In the genomic region with DNA sequence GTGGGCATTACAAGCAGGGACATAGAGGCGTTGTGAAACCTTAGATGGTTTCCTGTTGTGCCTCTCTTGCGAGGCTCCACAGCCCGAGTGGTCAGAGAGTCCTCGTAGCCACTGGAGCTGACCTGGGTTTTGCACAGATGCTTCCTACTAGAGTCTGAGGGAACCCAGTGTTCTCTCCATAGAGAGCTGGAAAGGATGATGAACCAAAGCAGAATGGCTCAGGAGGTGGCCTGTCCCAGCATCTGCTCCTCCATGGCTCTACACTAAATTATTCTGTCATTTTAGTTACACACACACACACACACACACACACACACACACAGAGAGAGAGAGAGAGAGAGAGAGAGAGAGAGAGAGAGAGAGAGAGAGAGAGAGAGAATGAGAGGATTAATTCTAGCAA, we compare ENCODE assay signal across 15 mouse cellular contexts. TPM values are rescaled to one million over a fixed set of nuclear protein-coding genes. Genes with fewer than 3 reads are reported as not detected.
A peak's percentile ranks its signal among the peaks of the same experiment; 100 is the strongest.
DNase-seq lines count a peak whose midpoint lies in the region.
"Had no signal": no experiment of that assay in that cellular context is flagged by ENCODE, and none has a peak within 500 bp of the region (broad histone marks: within the 10 kb centered on the region; RNA-seq: fewer than 3 reads in every experiment).

No protein-coding gene starts in this region.

- intact Hi-C loops in left cerebral cortex, postnatal 25 days (cut with DNase I): no loop called here

- DNase-seq in cerebellum, adult 11 months: peak; percentile 39
- no peak for DNase-seq in cerebellum, adult 8-10 months
- DNase-seq in cerebellum, adult 11-12 months: peak; percentile 60
- DNase-seq in cerebellum, postnatal 10 days: peak; percentile 46 to 60
- no peak for DNase-seq in neural tube, embryonic 10.5 days (ENCODE audit: extremely low spot score, low spot score)
- DNase-seq in left cerebral cortex, postnatal 25 days (ENCODE audit: low spot score in 2 of 2): no peak
- DNase-seq in kidney, adult 9 months: no peak
- DNase-seq: adrenal gland, postnatal 14 days; gastrocnemius, postnatal 10 days; heart, adult 2 months; heart, postnatal 14 days had no signal

RNA-seq across cellular contexts. Expression of gene Pla2g4d, which starts 3.4 kb away (rescaled TPM):
- total RNA-seq in left cerebral cortex, postnatal 25 days (2021): not detected
- total RNA-seq: adrenal gland, postnatal 14 days; gastrocnemius, postnatal 10 days; gastrocnemius, postnatal 4 days; heart, adult 2 months; heart, postnatal 14 days; hematopoietic stem cell, adult 5-6 weeks; MEL had no signal

RNA-seq across cellular contexts. Expression of gene Pla2g4f, which starts 28.3 kb away (rescaled TPM):
- not detected for total RNA-seq in left cerebral cortex, postnatal 25 days (2021)
- total RNA-seq: adrenal gland, adult 18-20 months; adrenal gland, postnatal 14 days; gastrocnemius, postnatal 10 days; heart, adult 2 months; heart, postnatal 14 days; hematopoietic stem cell, adult 5-6 weeks; MEL had no signal

RNA-seq across cellular contexts. Expression of gene Pla2g4e, which starts 40.5 kb away (rescaled TPM):
- 10 to 100 TPM; 18.9 to 21.8 TPM for total RNA-seq in left cerebral cortex, postnatal 25 days (2021)
- total RNA-seq: hematopoietic stem cell, adult 5-6 weeks; MEL had no signal

Comparison
In these comparisons a context has a peak if more than half of its experiments do, and no peak if none do; other contexts are left out.
1. DNase-seq: peak in cerebellum, adult 11 months (single experiment), cerebellum, adult 11-12 months (single experiment) and cerebellum, postnatal 10 days (2 of 2); none in cerebellum, adult 8-10 months (single experiment), neural tube, embryonic 10.5 days (single experiment), left cerebral cortex, postnatal 25 days (0 of 2) and kidney, adult 9 months (single experiment).